Mouse (Mus musculus) stomach, postnatal 0 days (tissue): ENCODE measurements around the gene Grasp. TPM values are rescaled to one million over a fixed set of nuclear protein-coding genes. Genes with fewer than 3 reads are reported as not detected.

Source experiments
- ATAC-seq: fragments of 200-750 bp; cut with Nextera tagmentation; 2 replicates; pipeline ENCODE4 v1.8.0; 2017; ENCODE audit not compliant: low FRiP score, low TSS enrichment
- DNase-seq: peaks from one replicate; pipeline ENCODE4 v3.0.0-alpha.2; 2016; ENCODE audit warnings: low spot score
- H3K27ac ChIP-seq: fragments of 300-500 bp; sonication (generic); replicated peaks from 2 replicates; pipeline ENCODE4 v1.5.1; 2014; ENCODE audit warnings: mild to moderate bottlenecking, control low read depth
- H3K27me3 ChIP-seq: fragments of 300-500 bp; sonication (generic); 2 replicates; pipeline ENCODE4 v1.6.1; 2014; ENCODE audit warnings: low read length; ENCODE audit not compliant: control insufficient read depth, insufficient read depth
- H3K36me3 ChIP-seq: fragments of 300-500 bp; sonication (generic); 2 replicates; pipeline ENCODE4 v1.6.1; 2014; ENCODE audit warnings: low read length, mixed read lengths; ENCODE audit not compliant: control insufficient read depth, insufficient read depth
- H3K4me1 ChIP-seq: fragments of 300-500 bp; sonication (generic); replicated peaks from 2 replicates; pipeline ENCODE4 v1.6.1; 2014; ENCODE audit warnings: antibody characterized with exemption; ENCODE audit not compliant: control insufficient read depth, insufficient read depth
- H3K4me2 ChIP-seq: fragments of 300-500 bp; sonication (generic); replicated peaks from 2 replicates; pipeline ENCODE4 v1.6.1; 2014; ENCODE audit warnings: low read depth, mild to moderate bottlenecking, control low read depth, moderate library complexity
- H3K4me3 ChIP-seq: fragments of 300-500 bp; sonication (generic); 2 replicates; pipeline ENCODE4 v1.5.1; 2014; ENCODE audit warnings: low read depth, low read length, control low read depth
- H3K9ac ChIP-seq: fragments of 300-500 bp; sonication (generic); 2 replicates; pipeline ENCODE4 v1.6.1; 2014; ENCODE audit warnings: mild to moderate bottlenecking, low read length, control low read depth, mixed read lengths
- H3K9me3 ChIP-seq: fragments of 300-500 bp; sonication (generic); 2 replicates; pipeline ENCODE4 v1.6.1; 2016; ENCODE audit warnings: low read length; ENCODE audit not compliant: control insufficient read depth
- CTCF ChIP-seq: IDR thresholded peaks from 2 replicates; pipeline ENCODE4 v1.5.1; 2016; ENCODE audit warnings: antibody characterized with exemption, low read depth, mild to moderate bottlenecking, moderate library complexity
- EP300 ChIP-seq: optimal IDR thresholded peaks from 2 replicates; pipeline ENCODE3; 2016; ENCODE audit warnings: antibody characterized with exemption
- WGBS: fragments of 180-500 bp; shearing (Covaris S2); extraction: QIAGEN DNeasy Blood & Tissue Kit; methylation state at CpG from one replicate; pipeline ENCODE4 v1.1.7; 2014; 5-methylcytosine and 5-hydroxymethylcytosine counted together
- polyA plus RNA-seq: library from polyadenylated mRNA; unstranded; fragments of >200 nt; fragmentation: Nextera tagmentation; extraction: Ambion mirVana; gene quantifications from 2 replicates; pipeline ENCODE4 v1.2.1, GENCODE M21; 2015

Gene Grasp
- polyA plus RNA-seq, 1 experiment from 2014 or later = 2.0 TPM

DNA sequence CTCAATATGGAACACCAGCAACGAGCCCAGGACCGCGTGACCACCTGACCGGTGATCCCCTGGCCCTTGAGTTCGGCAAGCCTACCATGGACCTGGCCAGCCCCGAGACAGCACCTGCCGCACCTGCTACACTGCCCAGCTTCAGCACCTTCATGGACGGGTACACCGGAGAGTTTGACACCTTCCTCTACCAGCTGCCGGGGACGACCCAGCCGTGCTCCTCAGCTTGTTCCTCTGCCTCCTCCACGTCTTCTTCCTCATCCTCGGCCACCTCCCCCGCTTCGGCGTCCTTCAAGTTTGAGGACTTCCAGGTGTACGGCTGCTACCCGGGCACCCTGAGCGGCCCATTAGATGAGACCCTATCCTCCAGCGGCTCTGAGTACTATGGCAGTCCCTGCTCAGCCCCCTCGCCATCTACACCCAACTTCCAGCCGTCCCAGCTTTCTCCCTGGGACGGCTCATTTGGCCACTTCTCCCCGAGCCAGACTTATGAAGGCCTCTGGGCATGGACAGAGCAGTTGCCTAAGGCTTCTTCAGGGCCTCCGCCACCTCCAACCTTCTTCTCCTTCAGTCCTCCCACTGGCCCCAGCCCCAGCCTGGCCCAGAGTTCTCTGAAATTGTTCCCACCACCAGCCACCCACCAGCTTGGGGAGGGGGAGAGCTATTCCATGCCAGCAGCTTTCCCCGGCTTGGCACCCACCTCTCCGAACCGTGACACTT lies 46.3 kb downstream of the Grasp start:
- DNase-seq (no peak), ATAC-seq (no peak)
- Histone ChIP-seq H3K27ac (no peak overlapping the region), H3K9ac (no peak overlapping the region), H3K27me3 (no peaks in the 10 kb centered on the region), H3K4me3 (no peak overlapping the region), H3K36me3 (peaks cover 24% of the 10 kb centered on the region), H3K4me1 (peaks cover 9% of the 10 kb centered on the region; the same call in 1 of the 2 replicates), H3K9me3 (no peaks in the 10 kb centered on the region), H3K4me2 (no peak overlapping the region)
- WGBS = 90% methylated on average over 29 of the region's 29 CpGs
- no peak for TF ChIP-seq CTCF
- TF ChIP-seq EP300 = no peak

DNA sequence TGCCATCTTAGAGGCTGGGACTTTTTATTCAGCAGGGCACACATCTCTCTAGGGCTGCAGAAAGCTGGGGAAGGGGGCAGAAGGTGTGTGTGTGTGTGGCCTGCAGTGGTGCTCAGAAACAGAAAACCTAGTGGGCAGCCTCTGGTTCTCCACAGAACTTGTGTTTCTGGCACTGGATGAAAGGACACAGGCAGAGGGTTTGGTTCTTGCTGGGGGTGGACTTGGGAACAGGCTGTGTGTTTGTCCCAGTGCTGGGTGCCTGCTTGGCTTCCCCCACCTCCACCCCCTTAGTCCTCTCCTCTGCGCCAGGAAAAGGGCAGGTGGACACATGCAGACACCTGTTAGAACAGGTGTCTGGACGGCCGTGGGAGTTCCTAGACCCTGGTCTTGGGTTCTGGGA lies 47.1 kb downstream of the Grasp start:
- peaks cover 4% of the 10 kb centered on the region; the same call in 1 of the 2 replicates for H3K4me1 ChIP-seq
- no peak overlapping the region; the same call in 1 of the 2 replicates for H3K9ac ChIP-seq
- no peak overlapping the region for H3K4me3 ChIP-seq
- TF ChIP-seq EP300 (no peak), CTCF (no peak)
- WGBS = 63% methylated on average over 3 of the region's 3 CpGs
- no peaks in the 10 kb centered on the region for H3K9me3 ChIP-seq
- H3K4me2 ChIP-seq = no peak overlapping the region
- no peaks in the 10 kb centered on the region for H3K27me3 ChIP-seq
- no peak for ATAC-seq
- DNase-seq = no peak
- no peak overlapping the region for H3K27ac ChIP-seq
- peaks cover 24% of the 10 kb centered on the region for H3K36me3 ChIP-seq

GRCm38 (mm10) chr15:101271513-101271912 lies 47.5 kb downstream of the Grasp start:
- Histone ChIP-seq H3K27me3 (no peaks in the 10 kb centered on the region), H3K9ac (no peak overlapping the region), H3K9me3 (no peaks in the 10 kb centered on the region), H3K4me1 (peaks cover 2% of the 10 kb centered on the region; the same call in 1 of the 2 replicates), H3K4me2 (no peak overlapping the region), H3K36me3 (peaks cover 24% of the 10 kb centered on the region), H3K27ac (no peak overlapping the region), H3K4me3 (no peak overlapping the region)
- ATAC-seq = no peak
- 88% methylated on average over 15 of the region's 15 CpGs for WGBS
- no peak for TF ChIP-seq CTCF
- no peak for TF ChIP-seq EP300
- no peak for DNase-seq

DNA sequence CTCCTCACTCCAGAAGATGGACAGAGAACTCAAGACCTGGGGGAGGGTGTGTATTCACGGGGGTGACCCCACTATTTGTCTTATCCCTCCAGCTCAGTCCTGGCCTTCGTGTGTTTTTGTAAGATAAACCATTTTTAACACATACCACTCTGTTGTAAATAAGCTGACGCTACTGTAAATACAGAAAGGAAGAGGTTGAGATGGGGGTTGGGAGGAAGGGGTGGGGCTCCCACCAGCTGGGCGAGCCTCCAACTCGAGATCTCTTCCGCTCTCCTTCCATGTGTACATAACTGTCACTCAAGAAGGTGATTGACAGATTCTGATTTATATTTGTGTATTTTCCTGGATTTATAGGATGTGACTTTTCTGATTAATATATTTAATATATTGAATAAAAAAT lies 50.4 kb downstream of the Grasp start:
- no peak overlapping the region for H3K9ac ChIP-seq
- no peaks in the 10 kb centered on the region for H3K27me3 ChIP-seq
- no peak overlapping the region for H3K4me3 ChIP-seq
- H3K27ac ChIP-seq = no peak overlapping the region
- H3K36me3 ChIP-seq = peaks cover 24% of the 10 kb centered on the region
- ATAC-seq (no peak), DNase-seq (no peak)
- no peak for TF ChIP-seq EP300
- no peak for TF ChIP-seq CTCF
- WGBS = 29% methylated on average over 6 of the region's 6 CpGs
- H3K9me3 ChIP-seq = no peaks in the 10 kb centered on the region
- H3K4me2 ChIP-seq = no peak overlapping the region
- H3K4me1 ChIP-seq = no peaks in the 10 kb centered on the region; the same call in none of the 2 replicates

- Histone ChIP-seq H3K4me1 (no peaks in the 10 kb centered on the region; the same call in none of the 2 replicates), H3K36me3 (peaks cover 13% of the 10 kb centered on the region), H3K9ac (no peak overlapping the region), H3K9me3 (no peaks in the 10 kb centered on the region), H3K4me3 (no peak overlapping the region), H3K27me3 (no peaks in the 10 kb centered on the region), H3K27ac (no peak overlapping the region), H3K4me2 (no peak overlapping the region)
- ATAC-seq (peak; percentile 17; the same call in 1 of the 2 replicates), DNase-seq (peak; percentile 39)
- WGBS = 40% methylated on average over 11 of the region's 11 CpGs
- TF ChIP-seq CTCF (no peak), EP300 (no peak)
Measured at GRCm38 (mm10) chr15:101277351-101277899, 53.4 kb downstream of the Grasp start.

- H3K4me1 ChIP-seq = no peaks in the 10 kb centered on the region; the same call in none of the 2 replicates
- no peak overlapping the region; the same call in 1 of the 2 replicates for H3K27ac ChIP-seq
- H3K4me3 ChIP-seq = no peak overlapping the region
- TF ChIP-seq EP300 = no peak
- TF ChIP-seq CTCF = no peak
- H3K27me3 ChIP-seq = no peaks in the 10 kb centered on the region
- no peak for DNase-seq
- H3K9me3 ChIP-seq = no peaks in the 10 kb centered on the region
- no peak for ATAC-seq
- H3K9ac ChIP-seq = peak overlapping the region; percentile 35
- peaks cover 6% of the 10 kb centered on the region for H3K36me3 ChIP-seq
- 37% methylated on average over 5 of the region's 5 CpGs for WGBS
- H3K4me2 ChIP-seq = no peak overlapping the region
Measured at GRCm38 (mm10) chr15:101278589-101278988, 54.6 kb downstream of the Grasp start.
